Mouse (Mus musculus): ENCODE measurements around the gene Cpxm2.

DNA sequence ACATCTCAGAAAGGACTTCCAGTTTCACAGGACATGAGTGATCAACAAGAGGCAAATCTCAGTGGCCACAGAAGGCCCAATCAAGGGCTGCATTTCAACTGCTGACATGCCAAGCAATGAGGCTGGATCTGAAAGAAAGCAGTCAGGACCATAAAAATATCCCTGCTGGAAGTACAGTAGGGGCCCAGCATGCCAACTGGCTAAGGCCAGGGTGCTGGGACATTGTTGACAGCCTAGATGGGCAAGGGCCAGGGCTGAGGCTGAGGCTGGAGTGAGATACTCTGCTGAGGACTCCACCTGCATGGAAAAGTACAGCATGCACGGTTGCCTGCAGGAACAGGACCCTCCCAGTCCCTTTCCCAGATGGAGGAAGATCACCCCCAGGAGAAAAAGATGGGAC, 42.0 kb upstream of the Cpxm2 start:
- TF ChIP-seq CTCF (IDR thresholded peaks at IDR 0.05; ENCODE audit: control insufficient read depth, insufficient read depth, low read length) = no peak
- no peak for TF ChIP-seq POLR2A (IDR thresholded peaks at IDR 0.05; ENCODE audit: borderline replicate concordance, control insufficient read depth, low read depth, low read length)
